Mouse (Mus musculus): ENCODE measurements around the gene Ccin.

Gene Ccin

GRCm38 (mm10) chr4:43971541-43972136, 11.6 kb upstream of the Ccin start:
- in situ Hi-C loops (cut with MboI; ENCODE audit: low pct_unique_long_range_greater_than_20kb in 1 of 2, low sequenced_read_pairs in 2 of 2, unreplicated experiment in 1 of 2), result no loop called here

DNA sequence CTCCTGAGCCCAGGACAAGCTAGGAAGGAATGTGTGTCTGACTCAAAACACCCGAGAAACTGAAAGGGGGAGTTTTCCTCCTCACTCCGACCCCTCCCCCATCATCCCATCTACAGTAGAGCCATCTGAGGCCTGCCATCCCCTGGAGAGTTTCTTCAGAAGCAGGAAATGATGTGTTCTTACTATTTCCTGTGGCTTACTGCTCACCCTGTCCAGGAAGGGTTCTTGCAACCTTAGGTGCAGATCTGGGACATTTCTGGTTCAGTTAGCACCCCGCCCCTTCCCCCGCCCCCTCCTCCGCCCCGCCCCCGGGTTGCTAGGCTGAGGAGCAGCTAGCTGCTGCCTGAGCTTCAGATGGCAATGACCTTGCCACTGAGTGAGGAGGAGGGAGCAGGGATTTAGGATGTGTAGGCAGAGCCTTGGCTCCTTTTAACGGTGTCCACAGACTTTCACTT, 11.1 kb upstream of the Ccin start:
- in situ Hi-C loops (cut with MboI; ENCODE audit: low pct_unique_long_range_greater_than_20kb in 1 of 2, low sequenced_read_pairs in 2 of 2, unreplicated experiment in 1 of 2), result no loop called here

- in situ Hi-C loops (cut with MboI; ENCODE audit: low pct_unique_long_range_greater_than_20kb in 1 of 2, low sequenced_read_pairs in 2 of 2, unreplicated experiment in 1 of 2), result no loop called here
These were observed 9.7 kb upstream of the Ccin start for GRCm38 (mm10) chr4:43973526-43973981.

GRCm38 (mm10) chr4:43974914-43975616, 8.2 kb upstream of the Ccin start:
- in situ Hi-C loops (cut with MboI; ENCODE audit: low pct_unique_long_range_greater_than_20kb in 1 of 2, low sequenced_read_pairs in 2 of 2, unreplicated experiment in 1 of 2), result no loop called here

- in situ Hi-C loops (cut with MboI; ENCODE audit: low pct_unique_long_range_greater_than_20kb in 1 of 2, low sequenced_read_pairs in 2 of 2, unreplicated experiment in 1 of 2), result no loop called here
These were observed 7.0 kb upstream of the Ccin start for GRCm38 (mm10) chr4:43976223-43976740.

- in situ Hi-C loops (cut with MboI; ENCODE audit: low pct_unique_long_range_greater_than_20kb in 1 of 2, low sequenced_read_pairs in 2 of 2, unreplicated experiment in 1 of 2), result no loop called here
These were observed 4.5 kb upstream of the Ccin start for GRCm38 (mm10) chr4:43978521-43979443.

DNA sequence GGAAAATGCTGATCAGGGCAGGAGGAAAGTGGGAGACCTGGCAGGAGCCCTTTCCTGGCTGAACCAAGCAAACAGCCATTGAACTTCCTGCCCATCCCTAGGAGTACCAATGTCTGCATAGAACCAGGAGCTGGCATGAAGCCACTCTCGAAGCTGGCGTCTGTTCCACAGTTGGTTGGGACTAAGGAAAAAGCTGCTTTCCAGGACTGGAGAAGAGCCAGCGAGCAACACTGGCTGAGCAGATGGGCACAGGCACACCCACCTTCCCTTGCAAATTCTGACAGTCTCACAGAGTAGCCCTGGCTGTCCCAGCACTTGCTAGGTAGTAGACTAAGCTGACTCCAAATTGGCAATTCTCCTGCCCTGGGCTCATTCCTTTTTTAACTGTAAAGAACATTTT, 3.5 kb upstream of the Ccin start:
- in situ Hi-C loops (cut with MboI; ENCODE audit: low pct_unique_long_range_greater_than_20kb in 1 of 2, low sequenced_read_pairs in 2 of 2, unreplicated experiment in 1 of 2), result loop anchor here in 1 of 2 experiments (5.0 kb wide), 1 partner anchor 52 kb away; no protein-coding TSS in a partner anchor

- in situ Hi-C loops (cut with MboI; ENCODE audit: low pct_unique_long_range_greater_than_20kb in 1 of 2, low sequenced_read_pairs in 2 of 2, unreplicated experiment in 1 of 2), result loop anchor here in 1 of 2 experiments (5.0 kb wide), 1 partner anchor 53 kb away; no protein-coding TSS in a partner anchor
These were observed 3.0 kb upstream of the Ccin start for GRCm38 (mm10) chr4:43980236-43980635.

GRCm38 (mm10) chr4:43980846-43981245, 2.4 kb upstream of the Ccin start:
- in situ Hi-C loops (cut with MboI; ENCODE audit: low pct_unique_long_range_greater_than_20kb in 1 of 2, low sequenced_read_pairs in 2 of 2, unreplicated experiment in 1 of 2), result loop anchor here in 1 of 2 experiments (5.0 kb wide), 1 partner anchor 54 kb away; no protein-coding TSS in a partner anchor

GRCm38 (mm10) chr4:43981251-43981650, 2.0 kb upstream of the Ccin start:
- in situ Hi-C loops (cut with MboI; ENCODE audit: low pct_unique_long_range_greater_than_20kb in 1 of 2, low sequenced_read_pairs in 2 of 2, unreplicated experiment in 1 of 2), result loop anchor here in 1 of 2 experiments (5.0 kb wide), 1 partner anchor 54 kb away; no protein-coding TSS in a partner anchor

DNA sequence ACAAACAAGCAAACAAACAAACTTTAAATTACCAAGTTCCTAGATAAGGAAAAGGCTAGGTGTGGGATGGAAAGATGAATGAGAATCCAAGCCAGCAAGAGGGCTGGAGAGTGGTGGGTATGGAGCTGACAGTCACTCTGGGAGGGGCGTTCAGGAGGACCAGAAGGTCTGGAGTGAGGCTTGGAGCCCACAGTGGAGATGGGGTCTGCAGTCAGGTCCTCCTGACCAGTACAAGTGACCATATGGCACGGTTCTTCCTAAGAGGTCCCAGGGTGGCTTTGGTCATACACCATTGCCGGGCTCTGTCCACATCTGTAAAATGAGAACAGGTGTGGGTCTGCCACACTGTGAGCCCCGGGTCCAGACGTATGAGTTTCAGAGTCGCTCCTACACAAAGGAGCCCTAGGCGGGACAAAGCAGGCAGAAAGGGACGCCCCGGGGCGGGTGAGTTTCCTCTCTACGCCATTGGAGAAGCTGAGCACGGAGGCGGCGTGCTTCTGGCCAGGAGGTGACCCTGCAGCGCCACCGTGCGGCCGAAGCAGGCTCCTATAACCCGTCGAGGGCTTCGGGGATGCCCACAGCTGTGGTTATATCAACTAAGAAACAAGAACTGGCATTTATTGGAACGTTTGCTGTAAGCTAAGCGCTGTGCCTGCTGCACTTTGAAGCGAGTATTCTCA, 1.1 kb upstream of the Ccin start:
- in situ Hi-C loops (cut with MboI; ENCODE audit: low pct_unique_long_range_greater_than_20kb in 1 of 2, low sequenced_read_pairs in 2 of 2, unreplicated experiment in 1 of 2), result loop anchor here in 1 of 2 experiments (5.0 kb wide), 1 partner anchor 55 kb away; no protein-coding TSS in a partner anchor

DNA sequence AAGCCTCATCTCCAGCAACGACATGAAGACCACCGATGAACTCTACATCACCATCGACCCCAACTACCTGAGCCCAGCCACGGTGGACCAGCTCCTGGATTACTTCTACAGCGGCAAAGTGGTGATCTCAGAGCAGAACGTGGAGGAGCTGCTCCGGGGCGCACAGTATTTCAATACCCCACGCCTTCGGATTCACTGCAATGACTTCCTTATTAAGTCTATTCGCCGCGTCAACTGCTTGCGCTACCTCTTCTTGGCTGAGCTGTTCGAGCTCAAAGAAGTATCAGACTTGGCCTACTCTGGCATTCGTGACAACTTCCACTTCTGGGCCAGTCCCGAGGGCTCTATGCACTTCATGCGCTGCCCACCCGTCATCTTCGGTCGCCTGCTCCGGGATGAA, 473 bp downstream of the Ccin start:
- in situ Hi-C loops (cut with MboI; ENCODE audit: low pct_unique_long_range_greater_than_20kb in 1 of 2, low sequenced_read_pairs in 2 of 2, unreplicated experiment in 1 of 2), result loop anchor here in 1 of 2 experiments (5.0 kb wide), 1 partner anchor 56 kb away; no protein-coding TSS in a partner anchor

DNA sequence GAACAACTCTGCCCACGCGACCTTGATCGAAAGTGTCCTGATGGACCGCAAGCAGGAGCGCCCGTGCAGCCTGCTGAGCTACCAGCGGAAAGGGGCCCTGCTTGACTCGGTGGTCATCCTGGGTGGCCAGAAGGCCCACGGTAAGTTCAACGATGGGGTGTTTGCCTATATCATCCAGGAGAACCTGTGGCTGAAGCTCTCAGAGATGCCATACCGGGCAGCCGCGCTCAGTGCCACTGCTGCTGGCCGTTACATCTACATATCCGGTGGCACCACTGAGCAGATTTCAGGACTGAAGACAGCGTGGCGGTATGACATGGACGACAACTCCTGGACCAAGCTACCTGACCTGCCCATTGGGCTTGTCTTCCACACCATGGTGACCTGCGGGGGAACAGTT, 1.0 kb downstream of the Ccin start:
- in situ Hi-C loops (cut with MboI; ENCODE audit: low pct_unique_long_range_greater_than_20kb in 1 of 2, low sequenced_read_pairs in 2 of 2, unreplicated experiment in 1 of 2), result loop anchor here in 1 of 2 experiments (5.0 kb wide), 1 partner anchor 57 kb away; no protein-coding TSS in a partner anchor

DNA sequence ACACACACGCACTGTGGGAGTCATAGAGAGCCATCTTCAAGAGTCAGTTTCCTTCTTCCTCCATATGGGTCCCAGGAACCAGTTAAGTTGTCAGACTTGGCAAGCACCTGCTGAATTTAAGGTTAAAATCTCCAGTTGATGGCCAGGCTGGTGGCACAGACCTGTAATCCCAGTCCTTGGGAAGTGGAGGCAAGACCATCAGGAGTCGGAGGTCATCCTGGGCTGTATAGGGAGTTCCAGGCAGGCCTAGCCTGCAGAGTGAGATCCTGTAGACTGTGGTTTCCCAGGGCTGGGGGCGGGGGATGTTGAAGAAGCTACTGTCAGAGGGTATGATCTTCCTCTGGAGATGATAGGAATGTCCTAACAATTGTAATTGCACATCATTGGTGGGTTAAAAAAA, 5.7 kb downstream of the Ccin start:
- in situ Hi-C loops (cut with MboI; ENCODE audit: low pct_unique_long_range_greater_than_20kb in 1 of 2, low sequenced_read_pairs in 2 of 2, unreplicated experiment in 1 of 2), result loop anchor here in 1 of 2 experiments (5.0 kb wide), 1 partner anchor 62 kb away; no protein-coding TSS in a partner anchor

- in situ Hi-C loops (cut with MboI; ENCODE audit: low pct_unique_long_range_greater_than_20kb in 1 of 2, low sequenced_read_pairs in 2 of 2, unreplicated experiment in 1 of 2), result no loop called here
These were observed 9.8 kb downstream of the Ccin start for GRCm38 (mm10) chr4:43993072-43993471.

- in situ Hi-C loops (cut with MboI; ENCODE audit: low pct_unique_long_range_greater_than_20kb in 1 of 2, low sequenced_read_pairs in 2 of 2, unreplicated experiment in 1 of 2), result no loop called here
These were observed 11.1 kb downstream of the Ccin start for GRCm38 (mm10) chr4:43994342-43994741.

DNA sequence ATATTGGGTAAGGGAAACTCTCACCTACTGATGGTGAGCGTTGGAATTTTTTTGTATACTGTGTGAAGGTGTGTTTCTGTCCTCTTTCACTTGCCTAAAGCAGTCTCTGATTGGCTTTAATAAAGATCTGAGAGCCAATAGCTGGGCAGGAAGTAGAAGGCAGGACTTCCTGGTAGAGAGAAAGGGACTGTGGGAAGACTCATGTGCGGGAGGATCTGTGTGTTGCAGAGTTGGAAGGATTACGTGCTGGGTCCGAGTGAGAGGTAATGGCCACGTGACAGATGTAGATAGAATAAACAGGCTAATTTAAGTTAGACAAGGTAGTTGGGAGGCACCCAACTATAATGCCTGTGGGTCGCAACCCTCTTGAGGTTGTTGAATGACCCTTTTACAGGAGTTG, 20.3 kb downstream of the Ccin start:
- in situ Hi-C loops (cut with MboI; ENCODE audit: low pct_unique_long_range_greater_than_20kb in 1 of 2, low sequenced_read_pairs in 2 of 2, unreplicated experiment in 1 of 2), result no loop called here

- in situ Hi-C loops (cut with MboI; ENCODE audit: low pct_unique_long_range_greater_than_20kb in 1 of 2, low sequenced_read_pairs in 2 of 2, unreplicated experiment in 1 of 2), result no loop called here
These were observed 20.8 kb downstream of the Ccin start, which contains the start of gene Clta for GRCm38 (mm10) chr4:44004126-44004525. Gene Clta, plus strand, starts transcription at chr4:44004452.

Data from mouse embryonic stem cell (cell line).